20 mouse cellular contexts compared by ENCODE assay signal in genomic region chr19:25574431-25574830, GRCm38 (mm10). TPM values are rescaled to one million over a fixed set of nuclear protein-coding genes. Genes with fewer than 3 reads are reported as not detected.
DNase-seq lines count a peak whose midpoint lies in the region; ATAC-seq and TF ChIP-seq lines count a peak whose summit lies in the region.
"Had no signal": no experiment of that assay in that cellular context is flagged by ENCODE, and none has a peak within 500 bp of the region (broad histone marks: within the 10 kb centered on the region; RNA-seq: fewer than 3 reads in every experiment).

No protein-coding gene starts in this region.

- H3K9me3 ChIP-seq in heart, embryonic 10.5 days, result no peaks in the 10 kb centered on the region
- H3K9me3 ChIP-seq in heart, postnatal 0 days (replicated peaks; ENCODE audit: control insufficient read depth, low read length), result no peaks in the 10 kb centered on the region
- H3K9me3 ChIP-seq: embryonic facial prominence, embryonic 12.5 days; midbrain, embryonic 13.5 days had no signal

- intact Hi-C loops in heart, postnatal 10 days (cut with DNase I), result no loop called here

- H3K36me3 ChIP-seq in heart, embryonic 10.5 days, result no peaks in the 10 kb centered on the region
- no peaks in the 10 kb centered on the region for H3K36me3 ChIP-seq in heart, postnatal 0 days (replicated peaks; ENCODE audit: control insufficient read depth, insufficient read depth, low read length)
- H3K36me3 ChIP-seq: embryonic facial prominence, embryonic 12.5 days; midbrain, embryonic 13.5 days had no signal

- H3K27ac ChIP-seq in heart, embryonic 10.5 days, result peak overlapping the region; percentile 74
- H3K27ac ChIP-seq in heart, postnatal 0 days (ENCODE audit: low read depth), result no peak overlapping the region
- H3K27ac ChIP-seq: embryonic facial prominence, embryonic 12.5 days; midbrain, embryonic 13.5 days had no signal

- H3K27me3 ChIP-seq in heart, embryonic 10.5 days (ENCODE audit: insufficient read depth, poor library complexity, severe bottlenecking), result peaks cover 30% of the 10 kb centered on the region
- 0 out of 2 replicates have a peak, but pooled peaks cover 15% of the 10 kb centered on the region for H3K27me3 ChIP-seq in heart, postnatal 0 days (ENCODE audit: control insufficient read depth, insufficient read depth, low read length)

- no peak for TF ChIP-seq CTCF in heart, postnatal 0 days (IDR thresholded peaks at IDR 0.05; ENCODE audit: low read depth)

- H3K4me2 ChIP-seq in heart, postnatal 0 days (ENCODE audit: low read depth, low read length), result peak overlapping the region; percentile 52; the same call in 1 of the 2 replicates

- H3K9ac ChIP-seq in heart, postnatal 0 days (replicated peaks; ENCODE audit: low read depth, low read length), result no peak overlapping the region
- H3K9ac ChIP-seq: embryonic facial prominence, embryonic 12.5 days; midbrain, embryonic 13.5 days had no signal

- no peak for DNase-seq in heart, embryonic 10.5 days (ENCODE audit: low spot score)
- no peak for DNase-seq in heart, postnatal 10 days
- DNase-seq in heart, postnatal 0 days (ENCODE audit: low spot score), result no peak
- DNase-seq in heart, adult 9 months (ENCODE audit: low spot score in 2 of 2), result no peak
- peak; percentile 7 for DNase-seq in ovary, postnatal 36 days (ENCODE audit: low spot score)
- no peak for DNase-seq in ovary, postnatal 14 days (ENCODE audit: low spot score)
- DNase-seq in cerebellum, adult 11-12 months, result no peak
- DNase-seq: cerebellum, adult 8-10 months; gastrocnemius, postnatal 25 days; kidney, adult 11 months; thymus, adult 2 months had no signal

- H3K4me3 ChIP-seq in heart, embryonic 10.5 days, result peak overlapping the region; percentile 56
- no peak overlapping the region for H3K4me3 ChIP-seq in heart, postnatal 0 days (ENCODE audit: low read depth, low read length)
- H3K4me3 ChIP-seq: embryonic facial prominence, embryonic 12.5 days; midbrain, embryonic 13.5 days; myocyte had no signal

- no peak for TF ChIP-seq EP300 in heart, postnatal 0 days (IDR thresholded peaks at IDR 0.05; ENCODE audit: low read depth)

- peaks cover 48% of the 10 kb centered on the region for H3K4me1 ChIP-seq in heart, embryonic 10.5 days
- 0 out of 2 replicates have a peak, but pooled peaks cover 10% of the 10 kb centered on the region for H3K4me1 ChIP-seq in heart, postnatal 0 days (ENCODE audit: control insufficient read depth, insufficient read depth)

- no peak for ATAC-seq in heart, postnatal 0 days (ENCODE audit: insufficient read depth, low read depth)
- no peak for ATAC-seq in CD4-positive, CD25-positive, alpha-beta regulatory T cell, adult 4 months
- ATAC-seq: forebrain, embryonic 16.5 days; hindbrain, embryonic 16.5 days had no signal

- WGBS in heart, embryonic 10.5 days, result 12% methylated on average over 10 of the region's 10 CpGs
- WGBS in heart, postnatal 0 days, result 15% methylated on average over 10 of the region's 10 CpGs

RNA-seq across cellular contexts. Expression of gene Dmrt3, which starts 35.7 kb away (rescaled TPM):
- not detected in 2 replicates for polyA plus RNA-seq in heart, embryonic 10.5 days (2016; fragmentation: Nextera tagmentation; extraction: Ambion mirVana)
- total RNA-seq in heart, postnatal 10 days (2021), result not detected
- not detected in 2 replicates for total RNA-seq in heart, postnatal 0 days (2014; rRNA removed; ENCODE audit: low replicate concordance)
- 0.04 TPM in 1 of 2 replicates, not detected in the other for polyA plus RNA-seq in heart, postnatal 0 days (2015; fragmentation: Nextera tagmentation; extraction: Ambion mirVana)
- not detected for polyA plus RNA-seq in CD4-positive, CD25-positive, alpha-beta regulatory T cell, adult 4 months (2017; shearing (Covaris generic))
- total RNA-seq: gastrocnemius, postnatal 25 days; hematopoietic stem cell, adult 5-6 weeks; megakaryocyte, adult 5-6 weeks had no signal
- polyA plus RNA-seq: kidney, embryonic 16.5 days had no signal
